Mouse (Mus musculus): ENCODE data around the gene Caln1. TPM values are rescaled to one million over a fixed set of nuclear protein-coding genes. Genes with fewer than 3 reads are reported as not detected.

Caln1 gene
- polyA plus RNA-seq, 1 experiment from 2014 or later = 0.11 TPM

DNA sequence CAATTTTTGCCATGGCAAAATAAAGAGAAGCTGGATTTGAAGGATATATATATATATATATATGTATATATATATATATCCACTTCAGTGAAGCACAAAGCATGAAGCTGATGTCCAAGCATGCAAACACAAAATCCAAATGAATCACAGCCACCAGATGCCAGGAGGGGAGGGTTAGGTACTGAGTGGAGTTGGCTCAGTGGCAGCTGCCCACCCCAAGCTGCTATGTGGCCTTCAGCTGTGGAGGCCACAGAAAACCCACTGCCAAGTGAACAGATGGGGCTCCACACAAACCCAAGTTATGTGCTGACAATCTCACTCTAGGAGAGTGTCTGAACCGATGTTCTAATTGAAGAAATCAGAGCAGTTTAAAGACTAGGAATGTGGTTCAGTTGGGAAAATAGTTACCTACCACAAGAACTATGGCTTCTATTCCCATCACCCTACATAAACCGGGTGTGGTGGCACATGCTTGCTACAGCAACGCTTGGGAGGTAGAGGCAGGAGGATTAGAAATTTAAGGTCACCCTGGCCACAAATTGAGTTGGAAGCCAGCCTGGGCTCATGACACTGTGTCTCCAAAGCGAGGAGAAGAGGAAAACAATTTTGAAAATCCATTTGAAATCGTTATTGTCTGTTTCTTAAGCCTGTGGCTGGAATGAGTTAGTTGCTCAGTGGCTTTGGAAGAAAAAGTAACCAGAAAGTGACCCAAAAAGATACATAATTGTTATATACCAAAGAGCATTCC is 316.8 kb downstream of the Caln1 start:
- Histone ChIP-seq H3K4me1 (replicated peaks; ENCODE audit: insufficient read depth, low read length) (no peaks in the 10 kb centered on the region), H3K27ac (no peak overlapping the region)
- no peak for TF ChIP-seq CTCF (IDR thresholded peaks at IDR 0.05; ENCODE audit: low read depth)

DNA sequence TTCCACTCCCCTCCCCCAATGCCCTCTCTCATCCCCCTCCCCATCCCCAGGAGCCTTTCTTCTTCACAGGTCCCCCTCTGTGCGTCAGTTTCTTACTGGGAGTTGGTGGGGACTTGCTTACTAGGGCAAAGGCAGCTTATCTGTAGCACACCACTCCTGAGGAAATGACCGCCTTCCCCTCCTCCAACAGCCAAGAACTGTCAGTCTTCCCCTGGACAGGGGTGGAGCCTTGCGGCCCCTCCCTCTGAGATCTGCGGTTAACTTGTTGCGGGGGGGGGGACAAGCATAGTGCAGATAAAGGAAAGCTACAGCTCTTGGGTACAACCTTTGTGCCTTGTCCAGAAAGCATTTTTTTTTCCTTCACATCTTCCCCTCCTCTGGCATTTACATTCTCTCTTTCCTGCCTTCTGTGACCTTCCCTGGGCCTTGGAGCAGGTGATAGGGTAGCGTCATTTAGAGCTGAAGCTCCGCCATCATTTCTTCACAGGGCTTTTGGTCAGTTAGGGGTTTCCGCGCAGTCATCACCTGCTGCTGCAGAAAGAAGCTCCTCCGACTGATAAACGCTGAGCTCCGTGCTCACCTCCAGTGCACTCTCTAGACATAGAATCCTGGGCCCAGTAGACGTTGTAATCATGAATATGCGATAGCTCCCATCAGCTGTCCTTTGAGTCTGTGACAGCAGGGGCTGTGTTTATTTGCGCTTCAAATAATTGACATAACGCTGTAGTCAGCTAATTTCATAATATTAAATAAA is 319.3 kb downstream of the Caln1 start:
- WGBS = 53% methylated on average over 16 of the region's 16 CpGs
- Histone ChIP-seq H3K9ac (ENCODE audit: low read depth, low read length) (no peak overlapping the region), H3K36me3 (ENCODE audit: insufficient read depth, low read length) (no peaks in the 10 kb centered on the region), H3K27ac (no peak overlapping the region), H3K4me2 (ENCODE audit: low read length) (no peak overlapping the region), H3K9me3 (replicated peaks; ENCODE audit: low read length) (no peaks in the 10 kb centered on the region), H3K27me3 (ENCODE audit: insufficient read depth, low read length) (no peaks in the 10 kb centered on the region), H3K4me3 (replicated peaks; ENCODE audit: low read depth, low read length) (no peak overlapping the region), H3K4me1 (replicated peaks; ENCODE audit: insufficient read depth, low read length) (no peaks in the 10 kb centered on the region)
- ATAC-seq (replicated peaks; ENCODE audit: low FRiP score, low read depth) (no peak), DNase-seq (ENCODE audit: low spot score) (no peak)
- no peak for TF ChIP-seq CTCF (IDR thresholded peaks at IDR 0.05; ENCODE audit: low read depth)

More for the DNA sequence above, 316.8 kb downstream of the Caln1 start:
- Histone ChIP-seq H3K27me3 (ENCODE audit: insufficient read depth, low read length) (no peaks in the 10 kb centered on the region), H3K4me2 (ENCODE audit: low read length) (no peak overlapping the region), H3K9me3 (replicated peaks; ENCODE audit: low read length) (no peaks in the 10 kb centered on the region), H3K4me3 (replicated peaks; ENCODE audit: low read depth, low read length) (no peak overlapping the region), H3K36me3 (ENCODE audit: insufficient read depth, low read length) (no peaks in the 10 kb centered on the region), H3K9ac (ENCODE audit: low read depth, low read length) (no peak overlapping the region)
- ATAC-seq (replicated peaks; ENCODE audit: low FRiP score, low read depth) = no peak
- 86% methylated on average over 5 of the region's 5 CpGs for WGBS
- DNase-seq (ENCODE audit: low spot score) = no peak

DNA sequence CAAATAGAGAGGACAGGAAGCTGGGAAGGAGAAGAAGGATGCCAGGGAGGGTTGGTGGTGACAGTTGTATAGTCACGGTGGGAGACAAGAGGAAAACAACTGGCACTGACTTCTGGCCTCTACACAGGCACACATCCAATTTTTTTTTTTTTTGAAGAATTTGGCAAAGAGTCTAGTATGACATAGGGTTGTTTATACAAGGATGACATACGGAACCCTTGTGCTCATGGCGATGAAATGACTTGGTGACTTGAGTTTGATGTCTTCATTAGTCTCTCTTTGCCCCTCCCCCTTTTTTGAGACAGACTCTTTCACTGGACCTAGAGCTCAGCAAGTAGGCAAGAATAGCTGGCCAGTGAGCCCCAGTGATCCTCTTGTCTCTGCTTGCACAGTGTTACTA is 322.1 kb downstream of the Caln1 start:
- no peaks in the 10 kb centered on the region for H3K9me3 ChIP-seq (replicated peaks; ENCODE audit: low read length)
- H3K27ac ChIP-seq = no peak overlapping the region
- H3K4me2 ChIP-seq (ENCODE audit: low read length) = no peak overlapping the region
- ATAC-seq (replicated peaks; ENCODE audit: low FRiP score, low read depth) (no peak), DNase-seq (ENCODE audit: low spot score) (no peak)
- no peaks in the 10 kb centered on the region for H3K27me3 ChIP-seq (ENCODE audit: insufficient read depth, low read length)
- H3K4me3 ChIP-seq (replicated peaks; ENCODE audit: low read depth, low read length) = no peak overlapping the region
- no peaks in the 10 kb centered on the region for H3K36me3 ChIP-seq (ENCODE audit: insufficient read depth, low read length)
- no peaks in the 10 kb centered on the region for H3K4me1 ChIP-seq (replicated peaks; ENCODE audit: insufficient read depth, low read length)
- TF ChIP-seq CTCF (IDR thresholded peaks at IDR 0.05; ENCODE audit: low read depth) = no peak
- H3K9ac ChIP-seq (ENCODE audit: low read depth, low read length) = no peak overlapping the region
- 68% methylated on average over 3 of the region's 3 CpGs for WGBS

DNA sequence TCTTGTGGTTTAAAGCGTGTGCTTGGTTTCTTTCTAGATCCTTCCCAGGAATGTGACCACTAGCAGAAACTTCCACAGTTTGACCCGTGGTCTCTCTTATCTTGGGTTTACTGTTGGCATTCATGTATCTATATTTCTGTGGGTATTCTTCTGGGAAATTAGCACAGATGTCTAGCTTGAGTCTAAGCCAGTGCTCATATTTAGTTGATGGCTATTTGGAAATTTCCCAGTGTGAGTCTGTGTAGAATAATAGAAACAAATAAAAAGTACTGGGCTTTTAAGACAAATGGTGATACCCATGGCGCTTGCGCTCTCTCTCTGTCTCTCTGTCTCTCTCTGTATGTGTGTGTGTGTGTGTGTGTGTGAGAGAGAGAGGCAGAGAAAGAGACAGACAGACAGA is 330.2 kb downstream of the Caln1 start:
- Histone ChIP-seq H3K4me2 (ENCODE audit: low read length) (no peak overlapping the region), H3K4me3 (replicated peaks; ENCODE audit: low read depth, low read length) (no peak overlapping the region), H3K36me3 (ENCODE audit: insufficient read depth, low read length) (no peaks in the 10 kb centered on the region), H3K9ac (ENCODE audit: low read depth, low read length) (no peak overlapping the region), H3K4me1 (replicated peaks; ENCODE audit: insufficient read depth, low read length) (no peaks in the 10 kb centered on the region), H3K9me3 (replicated peaks; ENCODE audit: low read length) (no peaks in the 10 kb centered on the region), H3K27me3 (ENCODE audit: insufficient read depth, low read length) (no peaks in the 10 kb centered on the region), H3K27ac (no peak overlapping the region)
- DNase-seq (ENCODE audit: low spot score) (no peak), ATAC-seq (replicated peaks; ENCODE audit: low FRiP score, low read depth) (no peak)
- WGBS = 89% methylated on average over 4 of the region's 4 CpGs
- no peak for TF ChIP-seq CTCF (IDR thresholded peaks at IDR 0.05; ENCODE audit: low read depth)

DNA sequence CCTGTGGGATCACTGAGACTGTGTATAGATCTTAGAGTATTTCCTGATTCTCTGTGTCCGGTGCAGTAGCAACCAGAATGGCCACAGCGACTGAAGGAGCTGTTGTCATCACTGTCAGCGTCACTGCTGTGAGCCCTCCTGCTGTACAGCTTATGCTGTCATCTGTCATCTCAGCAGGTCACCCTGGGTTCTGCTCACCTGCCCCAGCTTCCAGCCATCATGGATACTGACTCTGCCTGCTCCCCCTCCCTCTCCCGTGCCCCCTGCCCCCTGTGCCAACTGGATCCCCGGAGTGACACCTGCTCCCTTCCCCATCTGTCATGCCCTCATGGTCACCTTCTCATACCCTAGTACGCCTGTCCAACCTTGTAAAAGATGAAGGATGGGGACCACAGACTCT is 332.5 kb downstream of the Caln1 start:
- H3K27me3 ChIP-seq (ENCODE audit: insufficient read depth, low read length) = no peaks in the 10 kb centered on the region
- TF ChIP-seq CTCF (IDR thresholded peaks at IDR 0.05; ENCODE audit: low read depth) = no peak
- WGBS = 75% methylated on average over 6 of the region's 6 CpGs
- no peaks in the 10 kb centered on the region for H3K4me1 ChIP-seq (replicated peaks; ENCODE audit: insufficient read depth, low read length)
- ATAC-seq (replicated peaks; ENCODE audit: low FRiP score, low read depth) = no peak
- no peak overlapping the region for H3K4me3 ChIP-seq (replicated peaks; ENCODE audit: low read depth, low read length)
- no peak for DNase-seq (ENCODE audit: low spot score)
- no peaks in the 10 kb centered on the region for H3K36me3 ChIP-seq (ENCODE audit: insufficient read depth, low read length)
- H3K27ac ChIP-seq = no peak overlapping the region
- H3K9me3 ChIP-seq (replicated peaks; ENCODE audit: low read length) = no peaks in the 10 kb centered on the region
- no peak overlapping the region for H3K4me2 ChIP-seq (ENCODE audit: low read length)
- no peak overlapping the region for H3K9ac ChIP-seq (ENCODE audit: low read depth, low read length)

DNA sequence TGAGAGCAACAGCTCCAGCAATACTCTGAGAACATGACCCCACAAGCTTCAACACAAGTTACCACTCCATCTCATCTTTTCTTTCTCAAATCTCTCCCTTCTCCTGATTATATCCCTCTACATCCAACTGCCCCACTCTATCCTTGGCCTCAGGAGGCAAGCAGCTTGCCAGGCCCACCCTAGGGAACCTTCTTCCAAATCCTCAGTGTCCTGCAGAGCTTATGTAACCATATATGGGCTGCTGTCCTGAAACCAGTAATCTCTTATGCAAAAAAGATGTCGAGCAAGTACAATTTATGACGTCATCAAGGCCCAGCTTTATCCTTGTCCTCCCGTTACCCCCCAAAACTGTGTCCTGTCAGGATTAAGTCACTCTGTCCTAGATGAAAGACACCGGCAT is 333.1 kb downstream of the Caln1 start:
- no peak for DNase-seq (ENCODE audit: low spot score)
- TF ChIP-seq CTCF (IDR thresholded peaks at IDR 0.05; ENCODE audit: low read depth) = no peak
- Histone ChIP-seq H3K4me1 (replicated peaks; ENCODE audit: insufficient read depth, low read length) (no peaks in the 10 kb centered on the region), H3K4me2 (ENCODE audit: low read length) (no peak overlapping the region), H3K36me3 (ENCODE audit: insufficient read depth, low read length) (no peaks in the 10 kb centered on the region), H3K27me3 (ENCODE audit: insufficient read depth, low read length) (no peaks in the 10 kb centered on the region), H3K4me3 (replicated peaks; ENCODE audit: low read depth, low read length) (no peak overlapping the region), H3K9me3 (replicated peaks; ENCODE audit: low read length) (no peaks in the 10 kb centered on the region), H3K9ac (ENCODE audit: low read depth, low read length) (no peak overlapping the region), H3K27ac (no peak overlapping the region)
- ATAC-seq (replicated peaks; ENCODE audit: low FRiP score, low read depth) = no peak
- 62% methylated on average over 4 of the region's 4 CpGs for WGBS
